ENCODE assay signal across 7 mouse cellular contexts in genomic region chr1:128590816-128591720, GRCm38 (mm10). TPM values are rescaled to one million over a fixed set of nuclear protein-coding genes. Genes with fewer than 3 reads are reported as not detected.
A peak's percentile ranks its signal among the peaks of the same experiment; 100 is the strongest.
DNase-seq lines count a peak whose midpoint lies in the region; ATAC-seq lines count a peak whose summit lies in the region.

No protein-coding gene starts in this region.

- intact Hi-C loops in heart, postnatal 10 days (cut with DNase I) = loop anchor here (2.0 to 5.0 kb wide), 3 partner anchors 119 to 218 kb away; no protein-coding TSS in a partner anchor
- intact Hi-C loops in left cerebral cortex, postnatal 36 days (cut with DNase I) = loop anchor here (5.0 to 10.0 kb wide), 5 partner anchors 91 to 231 kb away; partner anchors contain the start of gene Dars

- peak; percentile 83 to 87 for DNase-seq in CD8-positive naive resting alpha-beta T cell, adult 2 months (ENCODE audit: low read depth in 2 of 2, low spot score in 2 of 2)
- peak; percentile 56 for DNase-seq in ZHBTc4 (ENCODE audit: low read depth, low spot score)
- peak; percentile 50 to 52 for DNase-seq in heart, postnatal 10 days
- DNase-seq in left cerebral cortex, postnatal 36 days (ENCODE audit: low spot score in 2 of 2) = peak; percentile 11 to 15
- peak; percentile 39 for DNase-seq in mesoderm, embryonic 11.5 days (ENCODE audit: low read depth, low spot score)
- peak; percentile 74 to 77 for DNase-seq in spleen, adult 18-20 months

- peak; percentile 55 for ATAC-seq in erythroid progenitor cell, adult 5-6 weeks (replicated peaks; ENCODE audit: low FRiP score, poor library complexity, severe bottlenecking)

RNA-seq across cellular contexts. Expression of gene Cxcr4, which starts 1.0 kb away (rescaled TPM):
- 390 and 435 TPM in 2 replicates for total RNA-seq in erythroid progenitor cell, adult 5-6 weeks (2015; ENCODE audit: low replicate concordance)
- 236 and 385 TPM in 2 replicates for total RNA-seq in erythroid progenitor cell, adult 5-6 weeks (2017; ENCODE audit: low replicate concordance)
- total RNA-seq in heart, postnatal 10 days (2021) = 10 to 100 TPM; 13.2 to 20.6 TPM
- 1 to 10 TPM; 1.5 to 1.6 TPM for total RNA-seq in left cerebral cortex, postnatal 36 days (2021)

Comparison
In these comparisons a context has a peak if more than half of its experiments do, and no peak if none do; other contexts are left out.
1. Peak in every context shown above with its lines: DNase-seq and ATAC-seq.
2. DNase-seq: peak in every context shown above with its lines; median percentile 85 in CD8-positive naive resting alpha-beta T cell, adult 2 months; 76 in spleen, adult 18-20 months; 56 in ZHBTc4; 51 in heart, postnatal 10 days; 39 in mesoderm, embryonic 11.5 days; 13 in left cerebral cortex, postnatal 36 days.
3. RNA of gene Cxcr4, which starts 1.0 kb away (total RNA-seq): 236 to 435 TPM in erythroid progenitor cell, adult 5-6 weeks; 13.2 to 20.6 TPM in heart, postnatal 10 days and 1.5 to 1.6 TPM in left cerebral cortex, postnatal 36 days; every median in the first group is over 10 times any median in the second.